In genomic region chr19:46575196-46575595, GRCm38 (mm10) we compare ENCODE assay signal across 17 mouse cellular contexts. TPM values are rescaled to one million over a fixed set of nuclear protein-coding genes. Genes with fewer than 3 reads are reported as not detected.
DNase-seq lines count a peak whose midpoint lies in the region; ATAC-seq and TF ChIP-seq lines count a peak whose summit lies in the region.
"Had no signal": no experiment of that assay in that cellular context is flagged by ENCODE, and none has a peak within 500 bp of the region (broad histone marks: within the 10 kb centered on the region; RNA-seq: fewer than 3 reads in every experiment).

No protein-coding gene starts in this region.

- H3K4me1 ChIP-seq in lung, embryonic 15.5 days: peaks cover 43% of the 10 kb centered on the region
- no peaks in the 10 kb centered on the region for H3K4me1 ChIP-seq in intestine, postnatal 0 days (replicated peaks; ENCODE audit: control insufficient read depth, insufficient read depth, low read length)
- H3K4me1 ChIP-seq in liver, embryonic 16.5 days (ENCODE audit: control insufficient read depth, low read depth, low read length): peaks cover 20% of the 10 kb centered on the region

- no peak overlapping the region for H3K4me3 ChIP-seq in lung, embryonic 15.5 days
- H3K4me3 ChIP-seq in intestine, postnatal 0 days (ENCODE audit: low read depth, low read length): no peak overlapping the region
- H3K4me3 ChIP-seq in liver, embryonic 16.5 days (ENCODE audit: low read depth, low read length): peak overlapping the region; percentile 3; the same call in 1 of the 2 replicates
- H3K4me3 ChIP-seq: erythroblast, embryonic 14.5 days had no signal

- no peaks in the 10 kb centered on the region for H3K36me3 ChIP-seq in lung, embryonic 15.5 days
- no peaks in the 10 kb centered on the region for H3K36me3 ChIP-seq in intestine, postnatal 0 days (ENCODE audit: control insufficient read depth, insufficient read depth)
- no peaks in the 10 kb centered on the region for H3K36me3 ChIP-seq in liver, embryonic 16.5 days (ENCODE audit: control insufficient read depth, insufficient read depth)

- DNase-seq in lung, adult 18-20 months: no peak
- DNase-seq in kidney, postnatal 14 days: peak; percentile 88
- no peak for DNase-seq in right cerebral cortex, adult 2 months (ENCODE audit: low spot score in 2 of 2)
- no peak for DNase-seq in heart, postnatal 4 days
- DNase-seq in adrenal gland, postnatal 10 days: no peak
- DNase-seq: cerebellum, adult 8-10 months; embryo, embryonic 11 days; heart, adult 18-20 months; heart, postnatal 10 days; lung, postnatal 4 days; midbrain, embryonic 14.5 days; retina, postnatal 1 day; thymus, postnatal 25 days had no signal

- H3K27ac ChIP-seq in lung, embryonic 15.5 days: peak overlapping the region; percentile 60
- H3K27ac ChIP-seq in intestine, postnatal 0 days (ENCODE audit: low read depth, low read length): no peak overlapping the region
- peak overlapping the region; percentile 60 for H3K27ac ChIP-seq in liver, embryonic 16.5 days (ENCODE audit: low read length)

- TF ChIP-seq CTCF in intestine, postnatal 0 days (IDR thresholded peaks at IDR 0.05; ENCODE audit: low read depth): no peak

- 62% methylated on average over 4 of the region's 4 CpGs for WGBS in lung, embryonic 15.5 days
- WGBS in intestine, postnatal 0 days: 28% methylated on average over 4 of the region's 4 CpGs
- 43% methylated on average over 4 of the region's 4 CpGs for WGBS in liver, embryonic 16.5 days (ENCODE audit: insufficient replicate concordance)

- H3K9me3 ChIP-seq in lung, embryonic 15.5 days: no peaks in the 10 kb centered on the region
- H3K9me3 ChIP-seq in intestine, postnatal 0 days (ENCODE audit: control insufficient read depth): no peaks in the 10 kb centered on the region
- no peaks in the 10 kb centered on the region for H3K9me3 ChIP-seq in liver, embryonic 16.5 days (replicated peaks; ENCODE audit: control insufficient read depth, low read length)

- ATAC-seq in lung, embryonic 15.5 days (ENCODE audit: borderline replicate concordance, extremely low read depth, low FRiP score, low TSS enrichment): no peak
- ATAC-seq in intestine, postnatal 0 days: no peak
- ATAC-seq in liver, embryonic 16.5 days (ENCODE audit: low read depth): peak; percentile 4

- peak overlapping the region; percentile 21; the same call in 1 of the 2 replicates for H3K4me2 ChIP-seq in lung, embryonic 15.5 days
- peak overlapping the region; percentile 2; the same call in 1 of the 2 replicates for H3K4me2 ChIP-seq in intestine, postnatal 0 days (replicated peaks; ENCODE audit: low read depth)
- H3K4me2 ChIP-seq in liver, embryonic 16.5 days (ENCODE audit: low read depth, low read length): peak overlapping the region; percentile 73

- H3K9ac ChIP-seq in lung, embryonic 15.5 days: no peak overlapping the region
- H3K9ac ChIP-seq in intestine, postnatal 0 days (ENCODE audit: low read depth, low read length): no peak overlapping the region
- peak overlapping the region; percentile 21 for H3K9ac ChIP-seq in liver, embryonic 16.5 days (ENCODE audit: low read depth, low read length)

- no peaks in the 10 kb centered on the region for H3K27me3 ChIP-seq in lung, embryonic 15.5 days
- H3K27me3 ChIP-seq in intestine, postnatal 0 days (replicated peaks; ENCODE audit: control insufficient read depth, insufficient read depth, low read length): no peaks in the 10 kb centered on the region
- no peaks in the 10 kb centered on the region for H3K27me3 ChIP-seq in liver, embryonic 16.5 days (ENCODE audit: control insufficient read depth, insufficient read depth, low read depth, low read length)

RNA-seq across cellular contexts. Expression of gene Sfxn2, which starts 2.0 kb away (rescaled TPM):
- polyA plus RNA-seq in lung, embryonic 15.5 days (2015; fragmentation: Nextera tagmentation; extraction: Ambion mirVana): 27.9 and 28.3 TPM in 2 replicates
- polyA plus RNA-seq in intestine, postnatal 0 days (2015; fragmentation: Nextera tagmentation; extraction: Ambion mirVana): 5.2 and 6.2 TPM in 2 replicates
- 33.4 and 37.6 TPM in 2 replicates for polyA plus RNA-seq in liver, embryonic 16.5 days (2015; fragmentation: Nextera tagmentation; extraction: Ambion mirVana)
- 1 to 10 TPM; 4.6 to 6.4 TPM for total RNA-seq in heart, postnatal 4 days (2021)
- 10 to 100 TPM; 11.2 to 16.4 TPM for total RNA-seq in adrenal gland, postnatal 10 days (2021)

RNA-seq across cellular contexts. Expression of gene Arl3, which starts 2.2 kb away (rescaled TPM):
- 115 and 119 TPM in 2 replicates for polyA plus RNA-seq in lung, embryonic 15.5 days (2015; fragmentation: Nextera tagmentation; extraction: Ambion mirVana)
- polyA plus RNA-seq in intestine, postnatal 0 days (2015; fragmentation: Nextera tagmentation; extraction: Ambion mirVana): 21.1 and 25.6 TPM in 2 replicates
- polyA plus RNA-seq in liver, embryonic 16.5 days (2015; fragmentation: Nextera tagmentation; extraction: Ambion mirVana): 23.6 and 27.1 TPM in 2 replicates
- total RNA-seq in heart, postnatal 4 days (2021): 10 to 100 TPM; 29.6 to 31.1 TPM
- 10 to 100 TPM; 41.7 to 43.0 TPM for total RNA-seq in adrenal gland, postnatal 10 days (2021)

RNA-seq across cellular contexts. Expression of gene Wbp1l, which starts 23.7 kb away (rescaled TPM):
- 44.0 and 48.0 TPM in 2 replicates for polyA plus RNA-seq in lung, embryonic 15.5 days (2015; fragmentation: Nextera tagmentation; extraction: Ambion mirVana)
- 33.1 and 35.2 TPM in 2 replicates for polyA plus RNA-seq in intestine, postnatal 0 days (2015; fragmentation: Nextera tagmentation; extraction: Ambion mirVana)
- 24.8 and 31.5 TPM in 2 replicates for polyA plus RNA-seq in liver, embryonic 16.5 days (2015; fragmentation: Nextera tagmentation; extraction: Ambion mirVana)
- 10 to 100 TPM; 60.5 to 61.2 TPM for total RNA-seq in heart, postnatal 4 days (2021)
- 100 to 1,000 TPM; 122 to 123 TPM for total RNA-seq in adrenal gland, postnatal 10 days (2021)

Comparison
In these comparisons a context has a peak if more than half of its experiments do, and no peak if none do; other contexts are left out.
1. H3K4me2 ChIP-seq: peak in every context shown above with its lines; median percentile 73 in liver, embryonic 16.5 days; 21 in lung, embryonic 15.5 days; 2 in intestine, postnatal 0 days.